Mouse (Mus musculus): ENCODE data around the gene Cpt1a. TPM values are rescaled to one million over a fixed set of nuclear protein-coding genes. Genes with fewer than 3 reads are reported as not detected.

The Cpt1a gene
- total RNA-seq, 2 experiments from 2014 or later: 29.1 to 34.5 TPM

DNA sequence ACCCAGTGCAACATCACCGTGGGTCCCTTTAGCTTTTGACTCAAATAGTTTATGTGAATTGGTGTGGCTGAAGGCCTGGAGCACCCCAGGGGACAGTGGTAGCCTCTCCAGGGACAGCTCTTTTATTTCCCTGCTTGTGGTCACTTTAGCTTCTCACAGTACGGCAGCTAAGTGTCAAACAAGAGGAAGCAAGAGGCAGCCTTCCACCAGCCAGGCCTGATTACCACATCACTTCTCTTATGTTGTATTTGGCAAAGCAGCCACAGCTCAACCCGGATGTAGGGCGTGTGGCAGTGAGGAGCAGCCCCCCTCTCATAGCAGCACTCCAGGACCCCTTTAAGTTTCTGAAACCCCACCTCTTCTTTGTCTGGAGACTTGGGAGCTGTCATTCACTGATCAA, 100.8 kb downstream of the Cpt1a start:
- no peak for DNase-seq (ENCODE audit: low spot score in 2 of 2)

DNA sequence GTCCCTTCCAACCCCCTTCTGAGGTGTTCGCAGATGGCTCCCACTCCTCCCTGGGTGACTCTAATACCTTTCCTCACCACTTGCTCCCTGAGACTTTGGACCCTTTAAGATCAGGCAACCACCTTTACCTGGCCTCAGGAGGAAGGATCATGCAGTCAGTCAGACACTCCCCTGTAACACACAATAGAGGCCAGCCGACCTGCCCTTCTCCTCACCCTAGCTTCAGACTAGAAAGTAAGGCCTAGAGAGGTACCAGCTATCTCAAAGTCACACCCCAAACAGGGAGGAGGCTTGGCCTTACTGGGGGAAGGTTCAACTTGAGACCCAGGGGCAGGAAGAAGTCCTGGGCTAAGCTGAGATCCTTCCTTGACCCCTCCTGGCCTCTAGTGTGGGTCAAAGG, 102.1 kb downstream of the Cpt1a start:
- no peak for DNase-seq (ENCODE audit: low spot score in 2 of 2)

DNA sequence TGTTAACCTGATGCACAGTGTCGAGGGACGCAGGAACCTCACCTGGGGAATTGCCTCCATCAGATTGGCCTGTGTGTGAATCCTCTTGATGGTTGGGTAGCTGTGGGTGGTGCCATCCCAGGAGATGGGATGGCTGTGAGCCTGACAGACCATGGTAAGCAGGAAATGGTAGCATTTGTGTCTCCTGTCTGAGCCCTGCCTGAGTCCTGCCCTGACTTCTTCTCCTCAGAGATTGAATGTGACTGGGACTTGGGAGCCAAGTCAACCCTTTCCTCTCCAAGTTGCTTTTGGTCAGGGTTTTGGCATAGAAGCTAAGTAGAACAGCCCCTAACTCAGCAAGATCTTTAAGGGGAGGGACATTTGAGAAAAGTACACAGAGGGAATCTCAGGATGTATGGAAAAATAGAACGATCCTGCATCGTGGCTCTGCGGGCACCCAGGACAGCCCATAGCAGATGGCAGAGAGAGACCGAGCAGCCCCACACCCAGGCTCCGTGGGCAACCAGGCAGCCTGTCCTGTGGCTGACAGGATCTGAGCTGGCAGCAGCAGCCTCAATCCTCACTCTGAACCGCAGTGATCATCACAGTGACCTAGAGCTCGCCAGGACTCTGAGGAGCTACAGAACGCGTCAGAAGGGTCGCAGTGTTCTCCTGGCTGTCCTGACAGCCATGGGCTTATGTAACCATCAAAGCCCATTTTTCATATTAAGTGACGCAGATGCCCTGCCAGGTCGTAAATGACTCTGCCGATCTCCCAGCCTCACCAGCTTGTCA, 106.1 kb downstream of the Cpt1a start:
- DNase-seq (ENCODE audit: low spot score in 2 of 2): no peak

DNA sequence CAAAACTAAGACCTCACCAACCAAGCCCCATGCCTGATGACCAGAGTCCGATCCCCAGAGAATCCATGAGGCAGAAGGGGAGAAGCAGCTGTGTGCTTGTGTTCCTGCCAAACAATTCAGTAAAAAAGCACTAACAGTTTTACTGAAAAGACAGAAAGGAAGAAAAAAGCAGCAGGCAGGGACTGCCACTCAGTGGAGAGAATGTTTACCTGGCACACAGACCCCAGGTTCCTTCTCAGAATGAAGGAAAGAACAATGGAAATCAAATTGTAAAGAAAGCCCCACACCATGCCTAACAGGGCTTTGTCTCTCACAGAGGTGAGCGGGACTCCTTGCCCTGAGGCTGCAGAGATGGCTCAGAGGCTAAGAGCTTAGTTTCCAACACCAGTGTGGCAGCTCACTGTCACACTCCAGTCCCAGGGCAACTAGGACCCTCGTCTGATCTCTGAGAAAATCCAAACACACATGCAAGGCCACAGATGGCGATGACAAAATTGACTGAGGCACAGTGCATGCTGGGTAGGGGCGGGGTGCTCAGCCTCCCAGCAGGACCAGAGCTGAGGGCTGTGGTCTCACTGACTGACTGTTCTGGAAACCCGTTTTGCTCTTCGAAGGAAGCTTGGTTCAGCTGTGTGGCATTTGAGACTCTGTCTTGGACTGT, 107.2 kb downstream of the Cpt1a start:
- peak in 1 of 2 experiments; percentile 29 for DNase-seq (ENCODE audit: low spot score in 2 of 2)

DNA sequence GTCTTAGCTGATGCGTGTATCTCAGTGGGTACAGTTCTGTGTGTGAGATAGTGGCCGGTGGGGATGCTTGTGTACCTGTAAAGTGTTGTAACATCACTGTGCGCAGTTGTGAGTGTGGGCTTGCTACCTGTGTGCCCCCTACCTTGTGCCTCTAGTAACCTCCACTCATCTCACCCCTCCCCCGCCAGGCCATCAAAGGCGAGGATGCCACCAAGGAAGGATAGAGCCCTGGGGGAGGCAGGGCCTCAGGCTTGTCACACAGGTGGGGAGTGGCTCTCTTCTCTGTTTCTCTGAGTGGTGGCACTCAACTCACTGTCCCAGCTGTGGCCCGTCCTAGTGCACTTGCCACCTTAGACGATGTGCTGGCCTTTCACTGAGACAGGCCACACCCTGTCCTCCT, 108.9 kb downstream of the Cpt1a start:
- DNase-seq (ENCODE audit: low spot score in 2 of 2): no peak

DNA sequence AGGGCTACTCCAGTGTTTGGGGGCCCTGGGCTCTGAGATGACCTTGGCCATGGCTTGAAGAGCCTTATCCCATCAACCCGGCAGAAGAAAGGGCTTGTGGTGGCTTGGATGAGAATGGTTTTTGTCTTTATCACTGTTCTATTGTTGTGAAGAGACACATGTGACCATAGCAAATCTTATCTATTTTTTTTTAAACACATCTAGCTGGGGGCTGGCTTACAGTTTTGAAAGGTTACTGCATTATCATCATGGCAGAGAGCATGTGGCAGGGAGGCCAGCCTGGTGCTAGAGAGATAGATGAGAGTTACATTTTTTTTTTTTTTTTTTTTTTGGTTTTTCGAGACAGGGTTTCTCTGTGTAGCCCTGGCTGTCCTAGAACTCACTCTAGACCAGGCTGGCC, 109.8 kb downstream of the Cpt1a start:
- no peak for DNase-seq (ENCODE audit: low spot score in 2 of 2)

DNA sequence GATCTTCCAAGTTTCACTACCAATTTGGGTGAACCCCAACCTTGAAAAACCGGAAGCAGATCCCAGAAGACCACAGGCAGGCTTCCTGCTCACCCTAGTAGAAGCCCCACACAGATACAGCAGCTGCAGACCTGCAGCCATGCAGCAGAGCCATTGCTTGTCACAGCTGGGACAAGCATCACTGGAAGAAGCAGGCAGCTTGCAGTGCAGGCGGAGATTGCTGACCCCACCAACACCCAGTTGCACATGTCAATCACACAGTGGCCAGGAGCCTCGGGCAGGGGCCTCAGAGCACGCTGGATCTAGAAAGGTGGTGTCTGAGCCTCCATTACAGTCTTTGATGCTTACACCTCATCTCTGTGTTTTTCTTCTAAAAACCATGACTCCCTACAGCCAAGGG, 112.0 kb downstream of the Cpt1a start:
- no peak for DNase-seq (ENCODE audit: low spot score in 2 of 2)

DNA sequence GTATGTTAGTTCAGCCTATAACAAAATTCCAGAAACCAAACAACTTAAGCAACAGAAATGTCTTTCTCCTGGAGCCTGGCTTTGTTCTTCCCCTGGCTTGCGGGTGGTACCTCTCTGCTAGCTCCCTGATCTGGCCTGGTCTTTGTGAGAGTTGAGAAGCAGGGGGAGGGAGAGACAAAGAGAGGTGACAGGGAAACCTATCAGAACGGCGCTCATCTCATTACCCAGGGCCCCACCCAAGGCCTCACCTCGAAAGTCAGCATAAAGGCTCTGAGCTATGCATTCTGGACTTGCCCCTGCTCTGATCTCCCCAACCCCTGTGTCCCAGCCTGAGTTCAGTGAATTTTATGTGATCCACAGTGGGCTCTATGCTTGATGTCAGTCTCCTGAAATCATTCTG, 112.5 kb downstream of the Cpt1a start:
- DNase-seq (ENCODE audit: low spot score in 2 of 2): no peak

Small RNA genes lying within 50 kb of the gene (microRNA-seq; reads per million reads assigned to microRNA genes)
- gene Mir6984: 0.90 to 1.4 reads per million in 2 experiments

Other genes starting within 250 kb of the Cpt1a start
- 10 to 100 TPM; 52.2 to 57.4 TPM for gene Mrpl21, start 39.4 kb upstream of the Cpt1a start, total RNA-seq (2021)
- gene Ighmbp2, start 39.3 kb upstream of the Cpt1a start, total RNA-seq (2021): 10 to 100 TPM; 10.1 to 10.3 TPM
- under 1 TPM; 0.25 to 0.52 TPM for gene Tesmin, start 66.5 kb downstream of the Cpt1a start, total RNA-seq (2021)
- gene Gal, start 92.2 kb downstream of the Cpt1a start, total RNA-seq (2021): 1 to 10 TPM; 3.8 to 5.1 TPM